Mouse (Mus musculus): ENCODE measurements at regions not wholly inside any gene's neighbourhood (a gene's known extent, or its start where the extent isn't known, plus 50 kb on each side); places are given as distances from the start of the nearest gene placed in this dataset.

DNA sequence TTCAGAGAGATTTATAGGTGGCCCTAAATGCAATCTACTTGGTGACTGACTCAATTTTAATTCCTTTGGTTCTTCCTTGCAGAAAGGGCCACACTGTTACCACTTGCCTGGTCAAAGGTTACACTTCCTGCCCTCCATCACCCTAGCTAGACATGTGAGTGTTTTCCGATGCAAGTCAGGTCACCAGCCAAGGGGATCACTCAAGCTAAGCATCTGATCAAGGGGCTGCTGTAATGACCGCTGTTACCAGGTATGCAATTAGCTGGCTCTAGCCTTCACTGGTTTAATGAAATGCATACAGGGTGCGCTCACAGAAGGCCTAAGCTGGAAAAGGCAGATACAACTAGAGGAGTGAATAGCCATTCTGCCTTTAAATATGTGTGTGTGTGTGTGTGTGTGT lies 105.1 kb downstream of the Mtx2 start:
- TF ChIP-seq CTCF (IDR thresholded peaks at IDR 0.05; ENCODE audit: low read depth): no peak
- Histone ChIP-seq H3K9ac (replicated peaks; ENCODE audit: low read length) (no peak overlapping the region), H3K27me3 (ENCODE audit: insufficient read depth, low read length) (no peaks in the 10 kb centered on the region), H3K4me1 (ENCODE audit: insufficient read depth, low read length) (peaks cover 4% of the 10 kb centered on the region; the same call in 1 of the 2 replicates), H3K27ac (no peak overlapping the region), H3K36me3 (ENCODE audit: insufficient read depth, low read length) (no peaks in the 10 kb centered on the region), H3K4me2 (ENCODE audit: low read depth, low read length) (no peak overlapping the region), H3K4me3 (ENCODE audit: low read length) (no peak overlapping the region), H3K9me3 (ENCODE audit: low read length) (no peaks in the 10 kb centered on the region)
- WGBS: 81% methylated on average over 3 of the region's 3 CpGs
- ATAC-seq (no peak), DNase-seq (ENCODE audit: low spot score) (no peak)

DNA sequence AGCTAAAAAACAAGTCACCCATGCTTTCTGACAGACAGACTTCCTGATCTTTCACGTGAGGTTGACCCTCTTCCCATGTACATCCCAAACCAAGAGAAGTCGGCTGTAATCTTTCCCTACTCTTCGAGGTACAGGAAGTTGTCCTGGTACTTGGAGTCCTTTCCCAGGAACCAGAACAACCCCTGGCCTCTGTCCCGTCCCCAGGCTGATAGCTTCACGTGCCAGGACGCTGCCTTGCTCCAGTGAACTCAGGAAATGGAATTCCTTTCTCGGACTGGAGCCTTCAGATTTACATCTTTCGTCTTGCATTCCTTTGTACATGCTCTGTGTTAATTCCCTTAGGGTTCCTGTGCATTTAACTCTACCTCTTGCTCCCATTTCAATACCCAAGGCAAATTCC lies 107.6 kb downstream of the Mtx2 start:
- no peak for ATAC-seq
- H3K9ac ChIP-seq (replicated peaks; ENCODE audit: low read length): no peak overlapping the region
- DNase-seq (ENCODE audit: low spot score): no peak
- WGBS: 38% methylated on average over 8 of the region's 8 CpGs
- no peak overlapping the region for H3K27ac ChIP-seq
- no peaks in the 10 kb centered on the region for H3K36me3 ChIP-seq (ENCODE audit: insufficient read depth, low read length)
- peaks cover 4% of the 10 kb centered on the region; the same call in 1 of the 2 replicates for H3K4me1 ChIP-seq (ENCODE audit: insufficient read depth, low read length)
- no peaks in the 10 kb centered on the region for H3K9me3 ChIP-seq (ENCODE audit: low read length)
- no peak for TF ChIP-seq CTCF (IDR thresholded peaks at IDR 0.05; ENCODE audit: low read depth)
- no peaks in the 10 kb centered on the region for H3K27me3 ChIP-seq (ENCODE audit: insufficient read depth, low read length)
- H3K4me3 ChIP-seq (ENCODE audit: low read length): no peak overlapping the region
- no peak overlapping the region for H3K4me2 ChIP-seq (ENCODE audit: low read depth, low read length)

DNA sequence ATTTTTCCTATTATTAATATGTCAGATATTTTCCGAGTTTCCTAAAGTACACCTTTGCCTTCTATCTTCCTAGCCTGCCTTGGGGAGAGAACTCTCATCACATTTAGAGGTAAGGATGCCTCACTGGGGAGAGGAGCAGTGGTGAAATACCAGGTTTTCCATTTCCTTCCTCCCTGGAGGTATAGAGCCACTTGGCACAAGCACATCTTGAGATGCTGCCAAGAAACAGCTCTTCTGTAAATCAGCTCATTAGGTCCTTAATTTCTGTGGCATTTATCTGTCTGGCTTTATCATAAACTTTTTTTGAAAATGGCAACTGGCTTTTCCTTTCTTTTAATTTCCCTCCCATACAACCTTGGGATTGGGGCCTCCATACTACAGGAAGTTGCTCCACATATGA lies 108.2 kb downstream of the Mtx2 start:
- Histone ChIP-seq H3K4me3 (ENCODE audit: low read length) (no peak overlapping the region), H3K4me1 (ENCODE audit: insufficient read depth, low read length) (peaks cover 4% of the 10 kb centered on the region; the same call in 1 of the 2 replicates), H3K27ac (no peak overlapping the region), H3K9ac (replicated peaks; ENCODE audit: low read length) (no peak overlapping the region), H3K9me3 (ENCODE audit: low read length) (no peaks in the 10 kb centered on the region), H3K36me3 (ENCODE audit: insufficient read depth, low read length) (no peaks in the 10 kb centered on the region), H3K4me2 (ENCODE audit: low read depth, low read length) (no peak overlapping the region), H3K27me3 (ENCODE audit: insufficient read depth, low read length) (no peaks in the 10 kb centered on the region)
- TF ChIP-seq CTCF (IDR thresholded peaks at IDR 0.05; ENCODE audit: low read depth): no peak
- 68% methylated on average over 1 of the region's 1 CpGs for WGBS
- DNase-seq (ENCODE audit: low spot score) (peak; percentile 51), ATAC-seq (no peak)

DNA sequence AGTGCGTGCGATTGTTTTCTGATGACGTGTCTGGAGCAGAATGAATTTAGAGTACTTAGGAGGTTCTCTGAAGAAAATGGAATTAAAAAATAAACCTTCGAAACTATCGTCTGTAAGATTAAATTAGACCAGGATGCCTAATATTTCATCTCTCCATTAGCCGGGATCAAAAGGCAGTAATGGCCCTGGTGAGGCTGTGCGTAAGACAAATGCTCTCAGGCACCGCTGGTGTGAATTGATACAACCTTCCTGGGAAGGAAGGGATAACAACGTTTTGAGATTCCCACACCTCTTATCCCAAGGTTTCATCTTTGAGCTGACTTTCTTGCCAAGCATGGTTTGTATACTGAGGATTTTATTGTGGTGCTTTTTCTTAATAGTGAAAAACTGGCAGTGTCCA lies 113.1 kb downstream of the Mtx2 start:
- H3K4me3 ChIP-seq (ENCODE audit: low read length): no peak overlapping the region
- TF ChIP-seq CTCF (IDR thresholded peaks at IDR 0.05; ENCODE audit: low read depth): no peak
- H3K27ac ChIP-seq: no peak overlapping the region
- H3K36me3 ChIP-seq (ENCODE audit: insufficient read depth, low read length): no peaks in the 10 kb centered on the region
- H3K4me2 ChIP-seq (ENCODE audit: low read depth, low read length): no peak overlapping the region
- ATAC-seq (no peak), DNase-seq (ENCODE audit: low spot score) (no peak)
- no peaks in the 10 kb centered on the region for H3K27me3 ChIP-seq (ENCODE audit: insufficient read depth, low read length)
- H3K4me1 ChIP-seq (ENCODE audit: insufficient read depth, low read length): no peaks in the 10 kb centered on the region
- H3K9me3 ChIP-seq (ENCODE audit: low read length): no peaks in the 10 kb centered on the region
- 65% methylated on average over 9 of the region's 9 CpGs for WGBS
- no peak overlapping the region for H3K9ac ChIP-seq (replicated peaks; ENCODE audit: low read length)

DNA sequence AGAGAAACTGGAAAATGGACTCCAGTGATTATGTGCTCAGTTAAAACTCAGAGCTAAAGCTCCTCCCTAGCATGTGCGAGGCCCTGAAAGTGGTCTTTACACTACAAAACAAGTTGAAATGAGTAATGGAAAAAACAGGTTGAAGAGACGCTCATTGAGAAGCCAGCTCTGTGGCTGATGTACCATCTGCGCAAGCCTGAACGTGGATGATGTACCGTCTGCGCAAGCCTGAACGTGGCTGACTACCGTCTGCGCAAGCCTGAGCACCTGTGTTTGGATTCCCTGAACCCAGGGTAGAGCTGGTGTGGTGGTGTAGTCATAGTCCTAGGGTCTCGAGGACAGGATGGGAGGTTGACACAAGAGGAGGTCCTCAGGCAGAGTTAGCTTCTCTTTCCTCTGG lies 116.4 kb downstream of the Mtx2 start:
- Histone ChIP-seq H3K27me3 (ENCODE audit: insufficient read depth, low read length) (no peaks in the 10 kb centered on the region), H3K27ac (no peak overlapping the region), H3K9me3 (ENCODE audit: low read length) (no peaks in the 10 kb centered on the region), H3K4me1 (ENCODE audit: insufficient read depth, low read length) (no peaks in the 10 kb centered on the region), H3K4me3 (ENCODE audit: low read length) (no peak overlapping the region), H3K36me3 (ENCODE audit: insufficient read depth, low read length) (no peaks in the 10 kb centered on the region), H3K9ac (replicated peaks; ENCODE audit: low read length) (no peak overlapping the region), H3K4me2 (ENCODE audit: low read depth, low read length) (no peak overlapping the region)
- DNase-seq (ENCODE audit: low spot score): no peak
- no peak for TF ChIP-seq CTCF (IDR thresholded peaks at IDR 0.05; ENCODE audit: low read depth)
- 90% methylated on average over 10 of the region's 10 CpGs for WGBS
- ATAC-seq: no peak

DNA sequence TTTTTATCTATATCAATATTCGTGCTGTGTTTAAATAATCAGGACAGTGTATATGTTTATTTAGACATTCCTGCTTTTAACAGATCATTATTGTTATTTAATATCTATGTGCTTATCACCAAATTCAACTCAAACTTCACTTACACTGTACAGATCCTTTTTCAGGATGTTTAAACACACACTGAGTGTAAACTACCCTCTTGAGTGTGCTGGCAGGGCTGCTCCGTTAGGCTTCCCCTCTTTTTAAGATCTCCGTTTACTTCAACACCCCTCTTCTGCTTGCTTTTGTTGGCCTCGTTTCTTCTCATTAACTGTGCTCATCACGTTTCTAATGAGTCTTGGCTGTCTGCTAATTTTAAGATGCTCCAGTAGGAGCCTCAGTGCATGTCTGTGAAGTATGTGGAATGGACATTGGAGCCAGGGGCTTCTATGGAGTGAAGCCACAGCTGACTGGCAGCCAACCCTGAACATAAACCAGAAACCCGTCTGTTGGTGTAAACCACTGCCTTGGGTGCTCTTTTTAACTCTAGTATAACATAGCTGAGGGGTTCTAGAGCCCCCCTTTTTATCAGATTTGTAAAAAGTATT lies 117.1 kb downstream of the Mtx2 start:
- ATAC-seq: no peak

DNA sequence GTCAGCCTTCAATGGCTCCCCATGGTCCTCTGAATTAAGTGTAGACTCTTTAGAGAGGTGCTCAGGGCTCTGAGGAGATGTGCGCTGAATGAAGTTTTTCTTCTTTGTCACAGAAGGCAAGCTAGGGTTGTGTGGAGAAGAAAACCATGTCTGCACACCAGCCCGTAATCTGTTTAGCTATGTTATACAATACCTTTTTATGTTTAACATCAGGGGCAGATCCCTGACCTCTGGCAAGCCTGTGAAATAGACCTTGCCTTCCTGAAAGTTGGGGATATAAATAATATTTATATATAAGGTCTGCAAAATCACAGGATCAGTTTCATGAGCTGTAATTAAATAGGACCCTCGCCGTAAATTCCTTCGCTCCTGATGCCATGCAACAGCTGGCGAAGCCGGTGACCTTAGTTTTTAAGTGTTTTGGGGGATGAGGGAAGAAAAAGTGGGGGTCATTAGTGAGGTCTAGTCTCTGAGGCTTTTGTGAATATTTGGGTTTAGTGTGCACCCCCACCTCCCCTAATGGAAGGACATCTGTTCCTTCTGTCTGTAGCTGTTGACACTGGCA lies 119.7 kb downstream of the Mtx2 start:
- no peaks in the 10 kb centered on the region for H3K9me3 ChIP-seq (ENCODE audit: low read length)
- ATAC-seq (no peak), DNase-seq (ENCODE audit: low spot score) (no peak)
- H3K4me1 ChIP-seq (ENCODE audit: insufficient read depth, low read length): no peaks in the 10 kb centered on the region
- H3K27ac ChIP-seq: no peak overlapping the region
- 95% methylated on average over 7 of the region's 7 CpGs for WGBS
- no peak overlapping the region for H3K4me3 ChIP-seq (ENCODE audit: low read length)
- no peak overlapping the region for H3K4me2 ChIP-seq (ENCODE audit: low read depth, low read length)
- H3K27me3 ChIP-seq (ENCODE audit: insufficient read depth, low read length): no peaks in the 10 kb centered on the region
- no peaks in the 10 kb centered on the region for H3K36me3 ChIP-seq (ENCODE audit: insufficient read depth, low read length)
- TF ChIP-seq CTCF (IDR thresholded peaks at IDR 0.05; ENCODE audit: low read depth): no peak
- H3K9ac ChIP-seq (replicated peaks; ENCODE audit: low read length): no peak overlapping the region

More for the DNA sequence above, 117.1 kb downstream of the Mtx2 start:
- Histone ChIP-seq H3K4me1 (ENCODE audit: insufficient read depth, low read length) (no peaks in the 10 kb centered on the region), H3K36me3 (ENCODE audit: insufficient read depth, low read length) (no peaks in the 10 kb centered on the region), H3K27me3 (ENCODE audit: insufficient read depth, low read length) (no peaks in the 10 kb centered on the region), H3K9me3 (ENCODE audit: low read length) (no peaks in the 10 kb centered on the region), H3K27ac (no peak overlapping the region), H3K9ac (replicated peaks; ENCODE audit: low read length) (no peak overlapping the region), H3K4me3 (ENCODE audit: low read length) (no peak overlapping the region), H3K4me2 (ENCODE audit: low read depth, low read length) (no peak overlapping the region)
- no peak for TF ChIP-seq CTCF (IDR thresholded peaks at IDR 0.05; ENCODE audit: low read depth)
- 47% methylated on average over 6 of the region's 6 CpGs for WGBS
- DNase-seq (ENCODE audit: low spot score): no peak

Measured in hindbrain, postnatal 0 days (tissue).